Comparison of ENCODE assay signal across 8 mouse cellular contexts in the genomic region with DNA sequence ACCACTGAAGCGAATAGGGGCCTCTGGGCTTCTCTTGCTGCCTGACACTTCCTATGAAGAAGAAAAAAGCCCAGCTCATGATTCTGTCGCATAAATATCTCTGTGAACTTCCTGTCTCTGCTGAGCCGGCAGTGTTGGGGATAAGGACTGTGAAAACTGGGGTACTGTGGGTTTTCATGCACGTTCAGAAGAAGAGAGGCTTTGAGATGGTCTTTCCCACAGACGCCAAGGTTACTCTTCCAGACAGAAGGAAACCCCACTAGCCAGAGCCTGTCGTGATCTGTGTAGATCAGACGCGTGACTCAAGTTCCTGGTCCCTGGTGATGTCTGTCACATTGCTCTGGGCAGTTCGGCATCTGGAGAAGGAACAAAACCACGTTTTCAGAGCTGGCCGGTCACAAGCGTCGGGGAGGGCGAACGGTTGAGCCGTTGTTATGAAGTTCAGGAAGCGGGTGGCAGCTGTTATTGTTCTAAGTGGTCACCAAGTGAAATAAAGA. TPM values are rescaled to one million over a fixed set of nuclear protein-coding genes. Genes with fewer than 3 reads are reported as not detected.
DNase-seq lines count a peak whose midpoint lies in the region; ATAC-seq lines count a peak whose summit lies in the region.

No protein-coding gene starts in this region.

- peak; percentile 66 for DNase-seq in adrenal gland, adult 2 months
- DNase-seq in adrenal gland, postnatal 25 days: no peak
- DNase-seq in heart, adult 9 months (ENCODE audit: low spot score in 2 of 2): peak; percentile 54 to 77
- peak; percentile 81 for DNase-seq in lung, postnatal 25 days (ENCODE audit: low spot score)
- no peak for DNase-seq in urinary bladder, adult 18-20 months (ENCODE audit: low spot score in 2 of 2)
- no peak for DNase-seq in frontal cortex, postnatal 10 days (ENCODE audit: low spot score in 2 of 2)

- no peaks in the 10 kb centered on the region for H3K9me3 ChIP-seq in kidney, embryonic 15.5 days (replicated peaks)

- 50% methylated on average over 17 of the region's 17 CpGs for WGBS in kidney, embryonic 15.5 days

- H3K27ac ChIP-seq in kidney, embryonic 15.5 days: peak overlapping the region; percentile 81

- H3K27me3 ChIP-seq in kidney, embryonic 15.5 days: no peaks in the 10 kb centered on the region

- H3K4me1 ChIP-seq in kidney, embryonic 15.5 days: peaks cover 11% of the 10 kb centered on the region; the same call in 1 of the 2 replicates

- H3K4me2 ChIP-seq in kidney, embryonic 15.5 days: no peak overlapping the region; the same call in 1 of the 2 replicates

- H3K36me3 ChIP-seq in kidney, embryonic 15.5 days: no peaks in the 10 kb centered on the region

- no peak overlapping the region for H3K9ac ChIP-seq in kidney, embryonic 15.5 days

- peak; percentile 40 for ATAC-seq in CD4-positive, CD25-positive, alpha-beta regulatory T cell, adult 4 months
- ATAC-seq in kidney, embryonic 15.5 days (replicated peaks; ENCODE audit: low FRiP score): no peak

- no peak overlapping the region for H3K4me3 ChIP-seq in kidney, embryonic 15.5 days (replicated peaks)

RNA-seq across cellular contexts. Expression of a gene that starts 20.1 kb away (rescaled TPM):
- total RNA-seq in adrenal gland, adult 2 months (2021): 10 to 100 TPM; 11.5 to 18.4 TPM
- 17.5 and 21.1 TPM in 2 replicates for polyA plus RNA-seq in adrenal gland, adult 2 months (2012; rRNA removed)
- total RNA-seq in adrenal gland, postnatal 25 days (2021): 7.9 and 17.4 TPM in 2 replicates
- polyA plus RNA-seq in CD4-positive, CD25-positive, alpha-beta regulatory T cell, adult 4 months (2017; shearing (Covaris generic)): 100 to 1,000 TPM; 145 to 167 TPM
- 8.8 and 10.2 TPM in 2 replicates for polyA plus RNA-seq in kidney, embryonic 15.5 days (2015; fragmentation: Nextera tagmentation; extraction: Ambion mirVana)

Comparison
In these comparisons a context has a peak if more than half of its experiments do, and no peak if none do; other contexts are left out.
1. DNase-seq: peak in adrenal gland, adult 2 months (single experiment), heart, adult 9 months (2 of 2) and lung, postnatal 25 days (single experiment); none in adrenal gland, postnatal 25 days (single experiment), urinary bladder, adult 18-20 months (0 of 2) and frontal cortex, postnatal 10 days (0 of 2).